In the genomic region with DNA sequence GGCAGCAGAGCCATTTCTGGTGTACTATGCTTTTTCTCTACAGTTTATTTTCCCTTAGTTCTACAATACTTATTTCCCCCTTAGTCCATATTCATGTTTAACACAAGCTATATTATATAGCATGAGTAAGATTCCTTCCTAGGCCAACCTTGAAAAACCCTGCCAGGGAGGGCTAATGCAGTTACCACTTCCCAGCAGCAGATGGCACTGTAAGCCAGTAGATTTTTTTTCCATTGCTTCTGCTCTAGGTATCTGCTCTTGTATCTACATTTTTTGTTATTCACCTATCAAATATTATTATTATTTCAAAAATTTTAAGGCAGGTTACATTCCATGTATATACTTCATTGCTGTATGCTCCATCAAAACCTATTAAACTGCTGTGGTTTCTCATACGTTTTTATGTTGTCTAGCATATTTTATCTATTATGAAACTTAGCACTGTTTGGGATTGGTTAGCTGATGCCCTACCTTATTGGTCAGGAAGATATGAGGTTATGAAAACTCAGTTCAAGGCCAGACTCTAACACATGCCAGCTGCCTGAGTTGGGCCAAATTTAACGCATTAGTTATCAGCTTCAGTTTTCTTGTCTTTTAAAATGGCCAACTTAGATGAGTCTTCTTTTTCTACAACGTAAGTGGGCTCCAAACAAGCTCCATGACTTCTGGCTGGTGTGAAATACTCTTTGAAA, we compare ENCODE assay signal across 8 mouse cellular contexts. TPM values are rescaled to one million over a fixed set of nuclear protein-coding genes. Genes with fewer than 3 reads are reported as not detected.
DNase-seq lines count a peak whose midpoint lies in the region; ATAC-seq and TF ChIP-seq lines count a peak whose summit lies in the region.

No protein-coding gene starts in this region.

- H3K4me2 ChIP-seq in heart, postnatal 0 days (ENCODE audit: low read depth, low read length) = no peak overlapping the region
- no peak overlapping the region for H3K4me2 ChIP-seq in heart, embryonic 12.5 days

- H3K9me3 ChIP-seq in heart, postnatal 0 days (replicated peaks; ENCODE audit: control insufficient read depth, low read length) = no peaks in the 10 kb centered on the region
- H3K9me3 ChIP-seq in heart, embryonic 12.5 days (replicated peaks) = no peaks in the 10 kb centered on the region

- no peak overlapping the region for H3K9ac ChIP-seq in heart, postnatal 0 days (replicated peaks; ENCODE audit: low read depth, low read length)
- no peak overlapping the region for H3K9ac ChIP-seq in heart, embryonic 12.5 days

- 78% methylated on average over 3 of the region's 3 CpGs for WGBS in heart, postnatal 0 days
- WGBS in heart, embryonic 12.5 days = 73% methylated on average over 3 of the region's 3 CpGs

- ATAC-seq in heart, postnatal 0 days (ENCODE audit: insufficient read depth, low read depth) = no peak
- no peak for ATAC-seq in heart, embryonic 12.5 days (ENCODE audit: insufficient number of reproducible peaks, low FRiP score)
- peak; percentile 64; the same call in 1 of the 2 replicates for ATAC-seq in common myeloid progenitor, adult 5-6 weeks (replicated peaks; ENCODE audit: low read depth, poor library complexity, severe bottlenecking)

- H3K27me3 ChIP-seq in heart, postnatal 0 days (ENCODE audit: control insufficient read depth, insufficient read depth, low read length) = 0 out of 2 replicates have a peak, but pooled peaks cover 7% of the 10 kb centered on the region
- H3K27me3 ChIP-seq in heart, embryonic 12.5 days (replicated peaks) = peaks cover 37% of the 10 kb centered on the region

- H3K4me3 ChIP-seq in heart, postnatal 0 days (ENCODE audit: low read depth, low read length) = no peak overlapping the region
- no peak overlapping the region for H3K4me3 ChIP-seq in heart, embryonic 12.5 days

- H3K36me3 ChIP-seq in heart, postnatal 0 days (replicated peaks; ENCODE audit: control insufficient read depth, insufficient read depth, low read length) = no peaks in the 10 kb centered on the region
- H3K36me3 ChIP-seq in heart, embryonic 12.5 days = no peaks in the 10 kb centered on the region

- DNase-seq in heart, postnatal 0 days (ENCODE audit: low spot score) = peak; percentile 38
- DNase-seq in A20 (ENCODE audit: low read depth, low spot score) (peak; percentile 47), R1 (ENCODE audit: low read depth, low spot score) (peak; percentile 49)
- DNase-seq in layer of hippocampus, postnatal 10 days (ENCODE audit: low spot score in 2 of 2) = peak; percentile 54 to 63
- peak; percentile 74 for DNase-seq in naive thymus-derived CD4-positive, alpha-beta T cell, adult 2 months (ENCODE audit: low read depth)
- no peak for DNase-seq in urinary bladder, postnatal 36 days (ENCODE audit: low spot score in 2 of 2)

- H3K4me1 ChIP-seq in heart, postnatal 0 days (ENCODE audit: control insufficient read depth, insufficient read depth) = peaks cover 8% of the 10 kb centered on the region
- peaks cover 26% of the 10 kb centered on the region for H3K4me1 ChIP-seq in heart, embryonic 12.5 days (replicated peaks)

- no peak for TF ChIP-seq EP300 in heart, postnatal 0 days (IDR thresholded peaks at IDR 0.05; ENCODE audit: low read depth)

- peak; percentile 78 for TF ChIP-seq CTCF in heart, postnatal 0 days (IDR thresholded peaks at IDR 0.05; ENCODE audit: low read depth)

- no peak overlapping the region for H3K27ac ChIP-seq in heart, postnatal 0 days (ENCODE audit: low read depth)
- no peak overlapping the region for H3K27ac ChIP-seq in heart, embryonic 12.5 days (ENCODE audit: poor library complexity, severe bottlenecking)

RNA-seq across cellular contexts. Expression of gene Slc44a3, which starts 3.8 kb away (rescaled TPM):
- total RNA-seq in heart, postnatal 0 days (2014; rRNA removed; ENCODE audit: low replicate concordance) = 1.5 and 6.0 TPM in 2 replicates
- 0.79 and 1.3 TPM in 2 replicates for polyA plus RNA-seq in heart, postnatal 0 days (2015; fragmentation: Nextera tagmentation; extraction: Ambion mirVana)
- polyA plus RNA-seq in heart, embryonic 12.5 days (2016; fragmentation: Nextera tagmentation; extraction: Ambion mirVana) = 0.55 and 1.1 TPM in 2 replicates
- 0.46 TPM in 1 of 2 replicates, not detected in the other for total RNA-seq in common myeloid progenitor, adult 5-6 weeks (2017)
- total RNA-seq in layer of hippocampus, postnatal 10 days (2021) = under 1 TPM; 0.11 to 0.14 TPM

Comparison
In these comparisons a context has a peak if more than half of its experiments do, and no peak if none do; other contexts are left out.
1. DNase-seq: peak in heart, postnatal 0 days (single experiment), A20 (single experiment), R1 (single experiment), layer of hippocampus, postnatal 10 days (2 of 2) and naive thymus-derived CD4-positive, alpha-beta T cell, adult 2 months (single experiment); none in urinary bladder, postnatal 36 days (0 of 2).